Mouse (Mus musculus): Measurements from ENCODE around the gene Rbms1. TPM values are rescaled to one million over a fixed set of nuclear protein-coding genes. Genes with fewer than 3 reads are reported as not detected.
A peak's percentile ranks its signal among the peaks of the same experiment; 100 is the strongest.

The Rbms1 gene
- total RNA-seq, 2 experiments from 2014 or later = 40.5 to 51.0 TPM

- no peak for DNase-seq
These were observed 42.9 kb downstream of the Rbms1 start for GRCm38 (mm10) chr2:60920076-60920475.

- no peak for DNase-seq
These were observed 44.6 kb downstream of the Rbms1 start for GRCm38 (mm10) chr2:60918401-60918800.

GRCm38 (mm10) chr2:60914524-60915280 lies 48.3 kb downstream of the Rbms1 start:
- no peak for DNase-seq

GRCm38 (mm10) chr2:60913281-60913680 lies 49.7 kb downstream of the Rbms1 start:
- no peak for DNase-seq

GRCm38 (mm10) chr2:60911716-60912115 lies 51.3 kb downstream of the Rbms1 start:
- no peak for DNase-seq

GRCm38 (mm10) chr2:60910820-60911219 lies 52.2 kb downstream of the Rbms1 start:
- DNase-seq = peak; percentile 40

- DNase-seq = no peak
These were observed 54.4 kb downstream of the Rbms1 start for GRCm38 (mm10) chr2:60908551-60908950.

GRCm38 (mm10) chr2:60908116-60908515 lies 54.9 kb downstream of the Rbms1 start:
- DNase-seq = no peak

- no peak for DNase-seq
These were observed 57.7 kb downstream of the Rbms1 start for GRCm38 (mm10) chr2:60905283-60905682.

- DNase-seq = no peak
These were observed 58.9 kb downstream of the Rbms1 start for GRCm38 (mm10) chr2:60904141-60904540.

GRCm38 (mm10) chr2:60903535-60903934 lies 59.5 kb downstream of the Rbms1 start:
- no peak for DNase-seq

- DNase-seq = no peak
These were observed 60.4 kb downstream of the Rbms1 start for GRCm38 (mm10) chr2:60902446-60903137.

GRCm38 (mm10) chr2:60901511-60901951 lies 61.5 kb downstream of the Rbms1 start:
- peak; percentile 36 for DNase-seq

GRCm38 (mm10) chr2:60901013-60901412 lies 62.0 kb downstream of the Rbms1 start:
- DNase-seq = no peak

- no peak for DNase-seq
These were observed 70.0 kb downstream of the Rbms1 start for GRCm38 (mm10) chr2:60893042-60893441.

- DNase-seq = no peak
These were observed 79.1 kb downstream of the Rbms1 start for GRCm38 (mm10) chr2:60883931-60884330.

GRCm38 (mm10) chr2:60883043-60883365 lies 80.0 kb downstream of the Rbms1 start:
- no peak for DNase-seq

GRCm38 (mm10) chr2:60882202-60883042 lies 80.6 kb downstream of the Rbms1 start:
- DNase-seq = no peak

GRCm38 (mm10) chr2:60881571-60882041 lies 81.4 kb downstream of the Rbms1 start:
- no peak for DNase-seq

- DNase-seq = peak; percentile 74
These were observed 82.0 kb downstream of the Rbms1 start for GRCm38 (mm10) chr2:60880789-60881570.

GRCm38 (mm10) chr2:60879966-60880788 lies 82.8 kb downstream of the Rbms1 start:
- no peak for DNase-seq
